Mouse (Mus musculus): ENCODE measurements around the gene Gm27029.
"Not testable (repeated sequence)": the region's sequence is repeated elsewhere in the genome, so short reads cannot be mapped to it uniquely, and the experiment has no call there.

The Gm27029 gene

GRCm38 (mm10) chr11:101454702-101455101, 30.1 kb upstream of the Gm27029 start:
- peak in 1 of 2 experiments; percentile 19 for DNase-seq

- DNase-seq, result no peak
Measured at GRCm38 (mm10) chr11:101452093-101452774, 27.6 kb upstream of the Gm27029 start.

GRCm38 (mm10) chr11:101451536-101451935, 26.9 kb upstream of the Gm27029 start:
- DNase-seq, result no peak

- peak in 1 of 2 experiments; percentile 30 for DNase-seq
Measured at GRCm38 (mm10) chr11:101450394-101450793, 25.8 kb upstream of the Gm27029 start.

- DNase-seq, result not testable (repeated sequence)
Measured at GRCm38 (mm10) chr11:101449596-101449995, 25.0 kb upstream of the Gm27029 start.

GRCm38 (mm10) chr11:101448899-101449298, 24.3 kb upstream of the Gm27029 start:
- no peak for DNase-seq

- DNase-seq, result peak; percentile 88 to 91
Measured at GRCm38 (mm10) chr11:101448274-101448746, 23.7 kb upstream of the Gm27029 start, which contains the start of gene Ifi35. TSS of gene Ifi35 (plus strand) at chr11:101448407.

- DNase-seq, result no peak
Measured at GRCm38 (mm10) chr11:101447786-101448185, 23.2 kb upstream of the Gm27029 start.

GRCm38 (mm10) chr11:101446860-101447259, 22.3 kb upstream of the Gm27029 start:
- not testable (repeated sequence) for DNase-seq

- no peak for DNase-seq
Measured at GRCm38 (mm10) chr11:101446319-101446718, 21.7 kb upstream of the Gm27029 start.

GRCm38 (mm10) chr11:101442760-101443159, 18.2 kb upstream of the Gm27029 start:
- DNase-seq, result no peak

- peak; percentile 96 to 99 for DNase-seq
Measured at GRCm38 (mm10) chr11:101442127-101442693, 17.6 kb upstream of the Gm27029 start, which contains the start of gene Rpl27. TSS of gene Rpl27 (plus strand) at chr11:101442298.

- DNase-seq, result not testable (repeated sequence)
Measured at GRCm38 (mm10) chr11:101441450-101442126, 17.0 kb upstream of the Gm27029 start.

GRCm38 (mm10) chr11:101438006-101438405, 13.4 kb upstream of the Gm27029 start:
- not testable (repeated sequence) for DNase-seq

GRCm38 (mm10) chr11:101436916-101437315, 12.3 kb upstream of the Gm27029 start:
- no peak for DNase-seq

- no peak for DNase-seq
Measured at GRCm38 (mm10) chr11:101435831-101436230, 11.2 kb upstream of the Gm27029 start.

GRCm38 (mm10) chr11:101433396-101433795, 8.8 kb upstream of the Gm27029 start:
- no peak for DNase-seq

GRCm38 (mm10) chr11:101431327-101431726, 6.7 kb upstream of the Gm27029 start:
- no peak for DNase-seq

GRCm38 (mm10) chr11:101426165-101426564, 1.6 kb upstream of the Gm27029 start:
- DNase-seq, result no peak

- peak; percentile 99 for DNase-seq
Measured at GRCm38 (mm10) chr11:101424925-101425813, 573 bp upstream of the Gm27029 start, which contains the start of the genes Rundc1 and Ptges3l. TSS of gene Rundc1 (plus strand) at chr11:101425085. TSS of gene Ptges3l (minus strand) at chr11:101425333.

GRCm38 (mm10) chr11:101420148-101420547, 4.4 kb downstream of the Gm27029 start:
- DNase-seq, result no peak

- DNase-seq, result peak; percentile 35 to 45
Measured at GRCm38 (mm10) chr11:101419610-101420009, 5.0 kb downstream of the Gm27029 start.

All from kidney, postnatal 25 days (tissue).